Mouse (Mus musculus) neural tube, embryonic 15.5 days (tissue): Measurements from ENCODE around the gene Cpn2. TPM values are rescaled to one million over a fixed set of nuclear protein-coding genes. Genes with fewer than 3 reads are reported as not detected.

Experiments used
- ATAC-seq: fragments of 200-750 bp; cut with Nextera tagmentation; 2 replicates; pipeline ENCODE4 v1.8.0; 2017; ENCODE audit warnings: mild to moderate bottlenecking, moderate TSS enrichment, moderate library complexity; ENCODE audit not compliant: low FRiP score
- H3K27ac ChIP-seq: fragments of 300-500 bp; sonication (generic); replicated peaks from 2 replicates; pipeline ENCODE4 v1.5.1; 2015; ENCODE audit warnings: mild to moderate bottlenecking, inconsistent platforms
- H3K27me3 ChIP-seq: fragments of 300-500 bp; sonication (generic); replicated peaks from 2 replicates; pipeline ENCODE4 v1.6.1; 2015; ENCODE audit warnings: inconsistent platforms
- H3K36me3 ChIP-seq: fragments of 300-500 bp; sonication (generic); 2 replicates; pipeline ENCODE4 v1.6.1; 2015; ENCODE audit warnings: inconsistent platforms
- H3K4me1 ChIP-seq: fragments of 300-500 bp; sonication (generic); 2 replicates; pipeline ENCODE4 v1.6.1; 2015; ENCODE audit warnings: inconsistent platforms
- H3K4me2 ChIP-seq: fragments of 300-500 bp; sonication (generic); 2 replicates; pipeline ENCODE4 v1.6.1; 2015; ENCODE audit warnings: inconsistent platforms, mild to moderate bottlenecking, moderate library complexity
- H3K4me3 ChIP-seq: fragments of 300-500 bp; sonication (generic); replicated peaks from 2 replicates; pipeline ENCODE4 v1.5.1; 2015; ENCODE audit warnings: mild to moderate bottlenecking, inconsistent platforms
- H3K9ac ChIP-seq: fragments of 300-500 bp; sonication (generic); replicated peaks from 2 replicates; pipeline ENCODE4 v1.6.1; 2015; ENCODE audit warnings: mild to moderate bottlenecking, inconsistent platforms
- H3K9me3 ChIP-seq: fragments of 300-500 bp; sonication (generic); replicated peaks from 2 replicates; pipeline ENCODE4 v1.6.1; 2016; ENCODE audit warnings: inconsistent platforms
- WGBS: fragments of 180-500 bp; shearing (Covaris S2); methylation state at CpG from one replicate; pipeline ENCODE4 v1.1.7; 2015; ENCODE audit warnings: mixed read lengths; 5-methylcytosine and 5-hydroxymethylcytosine counted together
- polyA plus RNA-seq: library from polyadenylated mRNA; unstranded; fragments of >200 nt; fragmentation: Nextera tagmentation; extraction: Ambion mirVana; gene quantifications from 2 replicates; pipeline ENCODE4 v1.2.1, GENCODE M21; 2015

Cpn2 gene
- polyA plus RNA-seq, 1 experiment from 2014 or later, result not detected

GRCm38 (mm10) chr16:30234636-30235546 lies 32.4 kb downstream of the Cpn2 start:
- no peak for ATAC-seq
- no peaks in the 10 kb centered on the region for H3K36me3 ChIP-seq
- no peaks in the 10 kb centered on the region for H3K9me3 ChIP-seq
- no peak overlapping the region for H3K9ac ChIP-seq
- H3K27ac ChIP-seq, result no peak overlapping the region
- peaks cover 20% of the 10 kb centered on the region for H3K4me1 ChIP-seq
- WGBS, result 52% methylated on average over 12 of the region's 12 CpGs
- no peak overlapping the region for H3K4me3 ChIP-seq
- H3K4me2 ChIP-seq, result no peak overlapping the region
- peaks cover 42% of the 10 kb centered on the region for H3K27me3 ChIP-seq

DNA sequence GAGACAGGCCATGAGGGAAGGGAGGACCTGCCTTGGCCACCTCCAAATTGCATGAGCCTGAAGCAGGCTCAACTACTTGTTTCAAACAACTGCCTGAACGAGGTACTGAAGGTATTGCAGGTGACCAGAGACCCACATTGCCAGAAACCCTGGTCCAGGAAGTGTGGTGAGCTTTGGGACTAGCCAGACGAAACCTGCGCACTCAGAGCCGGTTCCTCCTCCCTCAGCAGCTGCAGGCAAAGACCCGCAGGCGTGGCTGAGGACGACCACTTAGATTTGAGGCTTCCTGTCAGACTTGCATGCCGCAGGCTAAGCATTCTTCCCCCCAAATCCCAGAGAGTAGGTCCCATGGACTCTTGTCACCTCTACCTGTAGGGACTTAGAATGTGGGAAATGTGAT lies 33.2 kb downstream of the Cpn2 start:
- Histone ChIP-seq H3K4me1 (peaks cover 20% of the 10 kb centered on the region), H3K4me2 (no peak overlapping the region), H3K9me3 (no peaks in the 10 kb centered on the region), H3K4me3 (no peak overlapping the region), H3K27me3 (peaks cover 37% of the 10 kb centered on the region), H3K36me3 (no peaks in the 10 kb centered on the region), H3K27ac (no peak overlapping the region), H3K9ac (no peak overlapping the region)
- WGBS, result 54% methylated on average over 8 of the region's 8 CpGs
- no peak for ATAC-seq

DNA sequence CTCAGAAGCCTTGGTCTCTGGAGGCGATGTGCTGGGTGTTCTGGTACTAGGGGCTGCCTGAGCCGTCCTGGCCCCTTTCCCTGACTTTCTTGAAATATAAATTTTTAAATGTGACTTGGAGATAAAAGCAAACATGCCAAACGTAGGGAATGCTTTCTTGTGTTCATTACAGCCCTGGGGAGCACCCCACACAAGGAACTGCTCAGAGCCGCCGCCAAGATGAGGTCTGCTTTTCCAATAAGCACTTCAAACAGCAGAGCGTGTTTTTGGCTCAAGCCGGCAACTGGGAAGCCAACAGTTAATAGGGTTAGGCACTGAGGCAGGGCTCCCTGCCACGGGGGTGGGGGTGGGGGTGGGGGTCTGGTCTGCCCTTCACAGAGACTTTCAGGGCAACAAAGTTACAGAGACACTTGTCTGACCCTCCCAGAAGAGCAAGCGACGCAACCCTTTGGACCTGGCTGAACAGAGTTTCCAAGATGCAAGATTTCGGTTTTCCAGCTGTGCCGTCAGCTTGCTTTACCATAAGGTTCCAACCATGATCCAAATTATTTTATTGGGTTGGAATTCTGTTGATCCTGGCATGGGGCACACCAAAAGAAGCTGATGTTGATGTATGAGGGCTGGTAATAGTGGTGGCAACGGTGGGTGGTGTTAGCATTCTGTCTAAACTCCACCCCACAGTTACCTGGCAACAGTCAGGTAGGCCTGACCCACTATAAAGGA lies 35.3 kb downstream of the Cpn2 start:
- peaks cover 25% of the 10 kb centered on the region for H3K27me3 ChIP-seq
- no peak for ATAC-seq
- H3K9ac ChIP-seq, result no peak overlapping the region
- 36% methylated on average over 13 of the region's 13 CpGs for WGBS
- peaks cover 19% of the 10 kb centered on the region for H3K4me1 ChIP-seq
- no peaks in the 10 kb centered on the region for H3K9me3 ChIP-seq
- no peak overlapping the region for H3K27ac ChIP-seq
- H3K4me2 ChIP-seq, result no peak overlapping the region
- H3K36me3 ChIP-seq, result no peaks in the 10 kb centered on the region
- H3K4me3 ChIP-seq, result no peak overlapping the region

GRCm38 (mm10) chr16:30227352-30227751 lies 39.9 kb downstream of the Cpn2 start:
- no peak overlapping the region for H3K9ac ChIP-seq
- 57% methylated on average over 7 of the region's 7 CpGs for WGBS

DNA sequence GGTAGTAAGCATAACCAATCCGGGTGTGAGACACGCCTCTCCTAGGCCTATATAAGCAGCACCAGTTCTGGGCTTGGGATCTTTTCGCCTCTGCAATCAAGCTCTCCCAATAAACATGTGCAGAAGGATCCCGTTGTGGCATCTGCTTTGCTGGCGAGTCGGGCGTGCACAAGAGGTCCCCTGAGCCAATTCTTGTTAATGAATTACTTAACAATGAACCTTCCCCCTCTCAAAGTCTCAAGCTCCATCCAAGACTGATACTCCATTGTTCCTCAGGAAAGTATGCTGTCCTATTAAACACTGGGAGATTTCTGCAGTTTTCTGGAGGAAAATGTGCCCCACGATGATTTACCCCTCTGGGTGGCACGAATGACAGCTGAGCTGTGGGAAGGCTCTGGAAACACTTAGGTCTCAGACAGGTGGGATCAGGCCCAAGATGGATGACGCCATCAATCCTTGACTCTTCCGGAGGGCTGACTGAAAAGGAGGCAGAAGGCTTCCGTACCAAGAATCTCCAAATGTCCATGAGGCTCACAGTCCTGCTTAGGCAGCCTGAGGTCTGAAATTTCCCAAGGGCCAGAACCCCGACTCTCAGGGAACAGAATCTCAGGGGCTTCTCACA lies 46.0 kb downstream of the Cpn2 start:
- Histone ChIP-seq H3K4me1 (peaks cover 5% of the 10 kb centered on the region; the same call in 1 of the 2 replicates), H3K36me3 (no peaks in the 10 kb centered on the region), H3K27me3 (peaks cover 6% of the 10 kb centered on the region; the same call in 1 of the 2 replicates), H3K4me2 (no peak overlapping the region), H3K4me3 (no peak overlapping the region), H3K27ac (no peak overlapping the region), H3K9ac (no peak overlapping the region), H3K9me3 (no peaks in the 10 kb centered on the region)
- WGBS, result 57% methylated on average over 13 of the region's 13 CpGs
- no peak for ATAC-seq

More at GRCm38 (mm10) chr16:30227352-30227751, 39.9 kb downstream of the Cpn2 start:
- H3K36me3 ChIP-seq, result no peaks in the 10 kb centered on the region
- H3K4me3 ChIP-seq, result no peak overlapping the region
- H3K4me2 ChIP-seq, result no peak overlapping the region
- H3K27me3 ChIP-seq, result peaks cover 4% of the 10 kb centered on the region; the same call in 1 of the 2 replicates
- no peaks in the 10 kb centered on the region for H3K9me3 ChIP-seq
- no peak for ATAC-seq
- no peaks in the 10 kb centered on the region for H3K4me1 ChIP-seq
- H3K27ac ChIP-seq, result no peak overlapping the region

GRCm38 (mm10) chr16:30215811-30216210 lies 51.5 kb downstream of the Cpn2 start:
- Histone ChIP-seq H3K4me3 (no peak overlapping the region), H3K4me2 (no peak overlapping the region), H3K9me3 (no peaks in the 10 kb centered on the region), H3K36me3 (no peaks in the 10 kb centered on the region), H3K4me1 (peaks cover 5% of the 10 kb centered on the region; the same call in 1 of the 2 replicates), H3K9ac (no peak overlapping the region), H3K27me3 (peaks cover 15% of the 10 kb centered on the region; the same call in 1 of the 2 replicates), H3K27ac (no peak overlapping the region)
- ATAC-seq, result no peak
- WGBS, result 17% methylated on average over 2 of the region's 2 CpGs

DNA sequence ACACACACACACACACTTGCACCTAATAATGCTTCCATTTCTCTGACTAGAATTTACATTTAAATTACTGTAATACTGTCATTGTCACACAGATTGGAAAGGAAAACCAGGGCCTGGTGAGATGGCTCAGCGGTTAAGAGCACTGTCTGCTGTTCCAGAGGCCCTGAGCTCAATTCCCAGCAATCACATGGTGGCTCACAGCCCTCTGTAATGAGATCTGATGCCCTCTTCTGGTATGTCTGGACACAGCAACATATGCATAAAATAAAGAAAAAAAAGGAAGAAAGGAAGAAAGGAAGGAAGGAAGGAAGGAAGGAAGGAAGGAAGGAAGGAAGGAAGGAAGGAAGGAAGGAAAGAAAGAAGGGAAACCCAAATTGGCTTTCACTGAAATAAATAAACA lies 53.7 kb downstream of the Cpn2 start:
- H3K4me2 ChIP-seq, result no peak overlapping the region
- H3K4me3 ChIP-seq, result no peak overlapping the region
- H3K27me3 ChIP-seq, result peaks cover 15% of the 10 kb centered on the region; the same call in 1 of the 2 replicates
- no peaks in the 10 kb centered on the region for H3K36me3 ChIP-seq
- no peak for ATAC-seq
- no peak overlapping the region for H3K9ac ChIP-seq
- H3K4me1 ChIP-seq, result peaks cover 5% of the 10 kb centered on the region; the same call in 1 of the 2 replicates
- no peak overlapping the region for H3K27ac ChIP-seq
- WGBS, result 74% methylated on average over 1 of the region's 1 CpGs
- H3K9me3 ChIP-seq, result no peaks in the 10 kb centered on the region

DNA sequence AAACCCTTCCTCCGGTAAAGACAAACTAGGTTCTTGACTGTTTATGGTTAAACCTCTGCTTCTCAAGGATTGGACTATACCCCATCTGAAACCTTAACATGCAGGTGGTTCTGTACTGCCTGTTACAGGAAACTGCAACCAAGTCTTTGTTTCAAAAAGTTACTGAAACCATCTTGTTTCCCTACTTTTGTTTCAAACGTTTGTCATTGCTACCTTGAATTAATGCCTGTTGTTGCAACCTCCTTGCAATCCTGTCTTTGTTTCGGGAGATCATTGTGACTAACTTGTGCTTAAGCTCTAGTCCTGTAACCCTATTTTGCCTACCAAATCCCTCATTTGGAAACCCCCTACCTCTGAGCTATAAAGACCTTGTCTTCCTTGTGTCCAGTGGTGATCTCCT lies 55.3 kb downstream of the Cpn2 start:
- WGBS, result 72% methylated on average over 3 of the region's 3 CpGs
- Histone ChIP-seq H3K4me1 (no peaks in the 10 kb centered on the region), H3K27me3 (peaks cover 9% of the 10 kb centered on the region; the same call in 1 of the 2 replicates), H3K4me3 (no peak overlapping the region), H3K36me3 (no peaks in the 10 kb centered on the region), H3K9ac (no peak overlapping the region), H3K4me2 (no peak overlapping the region), H3K27ac (no peak overlapping the region), H3K9me3 (no peaks in the 10 kb centered on the region)
- ATAC-seq, result no peak

GRCm38 (mm10) chr16:30209264-30209663 lies 58.0 kb downstream of the Cpn2 start:
- Histone ChIP-seq H3K27me3 (0 out of 2 replicates have a peak, but pooled peaks cover 3% of the 10 kb centered on the region), H3K36me3 (no peaks in the 10 kb centered on the region), H3K4me2 (no peak overlapping the region), H3K4me1 (peaks cover 11% of the 10 kb centered on the region), H3K9ac (no peak overlapping the region), H3K9me3 (no peaks in the 10 kb centered on the region), H3K4me3 (no peak overlapping the region), H3K27ac (no peak overlapping the region)
- 95% methylated on average over 1 of the region's 1 CpGs for WGBS
- ATAC-seq, result no peak

DNA sequence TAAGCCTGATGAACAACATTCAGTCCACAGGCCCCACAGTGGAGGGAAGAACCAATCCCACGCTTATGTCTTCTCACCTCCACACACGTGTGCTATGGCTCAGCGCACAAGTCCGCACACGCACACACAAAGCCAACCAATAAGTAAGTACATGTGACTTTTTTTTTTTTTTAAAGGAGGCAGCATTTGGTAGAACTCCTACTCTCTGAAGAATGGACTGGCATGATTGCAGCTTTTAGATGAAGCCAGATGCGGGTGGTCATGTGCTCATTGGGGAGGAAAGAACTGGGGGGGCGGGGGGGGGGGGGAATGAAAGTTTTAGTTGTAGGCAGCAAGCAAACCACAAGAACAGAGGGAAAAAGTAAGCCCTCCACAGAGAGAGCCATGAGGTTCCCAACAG lies 59.3 kb downstream of the Cpn2 start:
- 86% methylated on average over 7 of the region's 7 CpGs for WGBS
- Histone ChIP-seq H3K4me1 (peaks cover 11% of the 10 kb centered on the region), H3K27me3 (peaks cover 3% of the 10 kb centered on the region; the same call in 1 of the 2 replicates), H3K36me3 (no peaks in the 10 kb centered on the region), H3K27ac (no peak overlapping the region), H3K4me2 (no peak overlapping the region), H3K9ac (no peak overlapping the region), H3K4me3 (no peak overlapping the region), H3K9me3 (no peaks in the 10 kb centered on the region)
- no peak for ATAC-seq

- Histone ChIP-seq H3K9ac (no peak overlapping the region), H3K36me3 (no peaks in the 10 kb centered on the region), H3K9me3 (no peaks in the 10 kb centered on the region), H3K4me1 (peaks cover 11% of the 10 kb centered on the region), H3K27me3 (peaks cover 3% of the 10 kb centered on the region; the same call in 1 of the 2 replicates), H3K4me2 (no peak overlapping the region), H3K4me3 (no peak overlapping the region), H3K27ac (no peak overlapping the region)
- ATAC-seq, result no peak
- WGBS, result 91% methylated on average over 11 of the region's 11 CpGs
Observed at GRCm38 (mm10) chr16:30207111-30207828, 60.0 kb downstream of the Cpn2 start.
